Mouse (Mus musculus) mesoderm, embryonic 11.5 days (tissue): ENCODE results near the gene Trp53.
"Not testable (repeated sequence)": the region's sequence is repeated elsewhere in the genome, so short reads cannot be mapped to it uniquely, and the experiment has no call there.

Experiments used
- DNase-seq: peaks from one replicate; pipeline ENCODE4 v3.0.0-alpha.2; 2012; ENCODE audit warnings: low read depth, low spot score

Gene Trp53

GRCm38 (mm10) chr11:69624339-69624738, 44.2 kb downstream of the Trp53 start:
- not testable (repeated sequence) for DNase-seq

GRCm38 (mm10) chr11:69628286-69628685, 48.1 kb downstream of the Trp53 start:
- DNase-seq = peak; percentile 92

- no peak for DNase-seq
Measured at GRCm38 (mm10) chr11:69629802-69630201, 49.6 kb downstream of the Trp53 start.

- peak; percentile 100 for DNase-seq
Measured at GRCm38 (mm10) chr11:69632284-69633089, 52.3 kb downstream of the Trp53 start, which contains the start of gene Fxr2. Fxr2 (plus strand) TSS chr11:69632990.

- peak; percentile 44 for DNase-seq
Measured at GRCm38 (mm10) chr11:69633128-69633866, 53.1 kb downstream of the Trp53 start.

- no peak for DNase-seq
Measured at GRCm38 (mm10) chr11:69635471-69635870, 55.3 kb downstream of the Trp53 start.
